Mouse (Mus musculus): ENCODE results near the gene Tcaf3.

Tcaf3 gene

GRCm38 (mm10) chr6:42542036-42543031, 55.2 kb downstream of the Tcaf3 start:
- no peak for DNase-seq (ENCODE audit: low spot score)

- no peak for DNase-seq (ENCODE audit: low spot score)
These were observed 56.8 kb downstream of the Tcaf3 start for GRCm38 (mm10) chr6:42540681-42541080.

GRCm38 (mm10) chr6:42539711-42540110, 57.8 kb downstream of the Tcaf3 start:
- no peak for DNase-seq (ENCODE audit: low spot score)
